Mouse (Mus musculus) left cerebral cortex, postnatal 4 days (tissue): Measurements from ENCODE around the gene Zfc3h1. TPM values are rescaled to one million over a fixed set of nuclear protein-coding genes. Genes with fewer than 3 reads are reported as not detected.

Experiments used
- DNase-seq: peaks from one replicate; pipeline ENCODE4 v3.0.0-alpha.2; 2022
- intact Hi-C: fragments of 180-260 bp; cut with DNase I; formaldehyde crosslinking; loops from one replicate; pipeline ENCODE4 v1.15.1; 2025
- total RNA-seq, 2 experiments: library from RNA; stranded (reverse); gene quantifications; 2 replicates each; pipeline ENCODE4 v1.2.3; 2021

Gene Zfc3h1
- total RNA-seq, 2 experiments from 2014 or later, result 43.4 to 46.7 TPM

DNA sequence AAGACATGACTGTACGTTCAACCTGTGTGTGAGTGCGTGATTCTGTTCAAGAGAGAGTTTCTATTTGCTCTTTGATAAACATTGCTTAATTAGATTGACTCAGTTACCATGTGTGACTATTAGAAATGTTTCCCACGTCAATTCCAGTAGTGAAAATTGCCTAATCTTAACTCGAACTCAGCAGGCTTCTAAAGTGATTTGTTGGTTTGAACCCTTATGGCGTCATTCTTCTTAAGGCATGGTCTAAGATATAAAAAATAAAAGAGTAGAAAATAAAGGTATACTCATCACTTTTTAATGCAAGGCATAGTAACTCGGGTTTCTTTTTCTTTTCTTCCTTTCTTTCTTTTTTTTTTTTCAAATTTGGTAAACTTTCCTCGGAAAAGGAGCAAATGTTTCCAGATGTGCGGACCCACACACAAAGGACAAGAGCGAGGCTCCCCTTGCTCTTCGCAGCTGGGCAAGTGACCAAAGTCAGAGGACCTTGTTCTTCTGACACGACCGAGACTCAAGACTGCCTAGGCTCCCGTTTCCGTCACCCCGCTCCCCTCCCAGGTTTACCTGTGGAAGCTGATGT is 1.0 kb upstream of the Zfc3h1 start:
- intact Hi-C loops, result loop anchor here (5.0 kb wide), 1 partner anchor 66 kb away; the partner anchor contains the start of gene Rab21

GRCm38 (mm10) chr10:115385018-115386002 is 551 bp downstream of the Zfc3h1 start:
- intact Hi-C loops, result no loop called here

More for the DNA sequence above, 1.0 kb upstream of the Zfc3h1 start:
- DNase-seq, result no peak

GRCm38 (mm10) chr10:115387891-115388290 is 3.1 kb downstream of the Zfc3h1 start:
- intact Hi-C loops, result no loop called here
- DNase-seq, result no peak

More at GRCm38 (mm10) chr10:115385018-115386002, 551 bp downstream of the Zfc3h1 start:
- peak; percentile 61 for DNase-seq

DNA sequence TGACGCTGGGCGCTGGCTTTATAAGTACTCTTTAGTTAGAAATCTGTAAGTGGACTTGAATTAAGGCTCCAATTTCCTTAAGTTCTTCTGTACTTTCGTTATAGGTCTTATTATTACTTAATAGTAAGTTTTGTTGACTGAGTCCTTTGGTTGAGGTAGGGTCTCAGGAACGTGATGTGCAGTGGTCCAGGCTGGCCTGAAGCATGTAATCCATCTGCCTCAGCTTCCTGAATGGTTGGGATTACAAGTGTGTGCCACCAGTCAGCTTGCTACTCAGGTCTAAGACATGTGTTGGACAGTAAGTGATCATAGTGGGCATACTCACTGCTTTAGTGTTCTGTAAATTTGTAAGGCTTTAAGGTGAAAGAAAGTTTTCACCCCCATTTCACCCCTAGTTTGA is 6.3 kb downstream of the Zfc3h1 start:
- intact Hi-C loops, result no loop called here
- no peak for DNase-seq

- intact Hi-C loops, result no loop called here
- no peak for DNase-seq
Measured at GRCm38 (mm10) chr10:115391896-115392295, 7.1 kb downstream of the Zfc3h1 start.

DNA sequence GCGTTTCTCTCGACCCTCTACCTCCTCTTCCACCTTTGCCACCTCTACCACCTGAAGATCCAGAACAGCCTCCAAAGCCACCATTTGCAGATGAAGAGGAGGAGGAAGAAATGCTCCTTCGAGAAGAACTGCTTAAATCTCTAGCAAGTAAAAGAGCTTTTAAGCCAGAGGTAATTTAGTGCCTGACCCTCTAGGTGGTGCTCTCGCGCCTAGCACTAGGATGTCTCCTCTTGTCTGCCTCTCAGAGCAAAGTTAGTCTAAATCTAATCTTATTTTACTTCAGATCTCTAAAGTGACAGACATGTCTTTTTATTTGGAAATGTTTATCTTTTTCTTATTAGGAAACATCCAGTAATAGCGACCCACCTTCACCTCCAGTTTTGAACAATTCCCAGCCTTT is 21.6 kb downstream of the Zfc3h1 start:
- DNase-seq, result peak; percentile 60
- intact Hi-C loops, result loop anchor here (5.0 kb wide), 1 partner anchor 211 kb away; no protein-coding TSS in a partner anchor

GRCm38 (mm10) chr10:115413496-115413895 is 28.7 kb downstream of the Zfc3h1 start:
- no peak for DNase-seq
- intact Hi-C loops, result loop anchor here (10.0 kb wide), 1 partner anchor 781 kb away; no protein-coding TSS in a partner anchor

- no peak for DNase-seq
- intact Hi-C loops, result loop anchor here (10.0 kb wide), 1 partner anchor 781 kb away; no protein-coding TSS in a partner anchor
Measured at GRCm38 (mm10) chr10:115414056-115414455, 29.3 kb downstream of the Zfc3h1 start.

DNA sequence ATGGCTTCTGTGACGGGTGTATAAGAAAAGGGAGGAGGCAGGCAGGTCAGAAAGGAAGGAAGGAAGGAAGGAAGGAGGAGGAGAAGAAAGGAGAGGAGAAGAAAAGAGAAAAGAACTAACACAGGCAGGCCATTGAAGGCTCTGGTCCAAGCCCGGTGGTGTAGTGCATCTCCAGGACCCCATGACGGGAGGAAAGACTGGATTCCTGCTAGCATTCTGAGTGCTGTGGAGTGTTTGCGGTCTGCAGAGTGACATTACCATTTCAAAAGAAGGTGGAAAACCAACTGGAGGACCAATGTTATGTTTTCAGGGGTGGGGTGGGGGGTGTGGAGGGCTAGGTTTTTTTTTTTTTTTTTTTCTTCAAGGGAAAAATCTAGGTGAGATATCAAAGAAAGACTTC is 37.2 kb downstream of the Zfc3h1 start:
- intact Hi-C loops, result loop anchor here (10.0 kb wide), 1 partner anchor 563 kb away; no protein-coding TSS in a partner anchor
- DNase-seq, result no peak

DNA sequence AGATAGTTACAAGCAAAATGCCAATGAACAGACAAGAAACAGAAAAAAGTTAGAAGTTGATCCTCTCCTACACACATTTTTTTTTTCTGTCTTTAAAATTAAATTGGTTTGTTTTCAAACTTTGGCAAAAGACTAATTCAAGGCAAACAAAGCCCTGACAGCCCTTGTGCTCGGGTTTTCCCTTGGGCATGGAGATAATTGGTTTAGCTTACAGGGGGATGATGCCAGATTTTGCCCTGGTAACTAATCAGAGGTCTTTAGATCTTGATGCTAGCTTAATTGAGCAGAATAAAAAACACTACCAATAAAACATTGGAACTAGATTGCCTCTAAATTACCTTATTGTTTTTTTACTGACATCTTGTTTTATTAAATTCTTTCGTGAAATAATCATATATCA is 40.6 kb downstream of the Zfc3h1 start:
- intact Hi-C loops, result loop anchor here (10.0 kb wide), 1 partner anchor 559 kb away; no protein-coding TSS in a partner anchor
- no peak for DNase-seq

DNA sequence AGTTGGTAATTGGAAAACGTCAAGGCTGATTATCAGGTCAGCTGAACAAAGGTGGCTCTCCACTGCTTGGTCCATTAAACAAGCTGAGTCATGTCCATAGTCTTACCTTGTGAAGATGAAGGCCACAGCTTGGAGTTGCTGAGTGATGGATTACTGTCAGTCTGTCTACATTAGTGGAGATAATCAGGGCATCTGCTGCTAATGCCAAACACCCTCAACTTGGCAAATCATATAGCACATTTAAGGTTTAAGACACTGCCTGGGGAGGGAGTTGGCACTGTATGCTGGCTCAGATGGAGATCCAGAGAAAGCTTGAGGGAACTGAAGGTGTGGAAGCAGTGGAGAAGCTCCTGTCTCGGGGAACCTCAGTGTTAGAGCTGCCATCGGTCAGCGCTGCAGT is 52.5 kb downstream of the Zfc3h1 start:
- intact Hi-C loops, result loop anchor here (10.0 kb wide), 1 partner anchor 178 kb away; no protein-coding TSS in a partner anchor

DNA sequence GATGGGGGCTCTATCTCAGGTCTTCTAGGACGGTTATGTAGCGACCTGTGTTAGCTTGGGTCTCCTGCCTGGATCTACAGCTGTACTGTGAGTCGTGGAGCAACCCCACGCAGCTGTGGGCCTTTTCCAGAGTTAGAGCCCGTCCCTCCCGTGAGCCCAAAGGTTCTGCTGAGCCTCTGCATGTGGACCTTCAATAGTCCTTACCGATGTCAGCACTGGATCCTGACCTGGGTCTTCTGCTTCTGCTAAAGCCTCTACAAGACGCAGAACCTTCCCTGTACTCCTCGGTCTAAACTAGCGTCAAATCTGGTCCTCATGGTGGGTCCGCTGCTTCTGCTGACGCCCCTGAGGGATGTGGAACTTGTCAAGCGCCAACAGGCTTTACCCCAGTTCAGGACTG is 63.9 kb downstream of the Zfc3h1 start:
- no peak for DNase-seq
- intact Hi-C loops, result no loop called here

More for the DNA sequence above, 52.5 kb downstream of the Zfc3h1 start:
- DNase-seq, result no peak

- intact Hi-C loops, result no loop called here
- DNase-seq, result no peak
Measured at GRCm38 (mm10) chr10:115457368-115458021, 72.7 kb downstream of the Zfc3h1 start.

- intact Hi-C loops, result no loop called here
Measured at GRCm38 (mm10) chr10:115462646-115463045, 77.9 kb downstream of the Zfc3h1 start.

DNA sequence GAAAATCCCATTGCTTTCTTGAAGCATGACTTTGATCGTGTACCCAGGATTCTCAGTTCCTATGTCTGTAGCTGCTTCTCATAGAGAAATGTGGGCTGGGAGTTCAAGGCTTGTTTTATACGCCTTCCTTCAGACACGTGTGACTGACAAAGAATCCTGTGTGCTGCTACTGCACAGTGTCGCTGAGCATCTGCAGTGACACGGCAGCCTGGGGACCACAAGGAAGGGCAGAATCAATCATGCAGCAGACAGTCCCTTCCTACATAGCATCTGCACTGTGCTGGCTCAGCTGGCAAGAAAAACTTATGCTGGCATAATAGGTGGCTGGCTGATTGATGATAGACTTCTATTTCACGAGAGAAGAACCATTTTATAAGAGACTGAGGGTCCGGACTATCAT is 80.3 kb downstream of the Zfc3h1 start:
- no peak for DNase-seq
- intact Hi-C loops, result no loop called here

More at GRCm38 (mm10) chr10:115462646-115463045, 77.9 kb downstream of the Zfc3h1 start:
- DNase-seq, result no peak

- no peak for DNase-seq
- intact Hi-C loops, result no loop called here
Measured at GRCm38 (mm10) chr10:115465778-115466177, 81.0 kb downstream of the Zfc3h1 start.

GRCm38 (mm10) chr10:115467985-115468384 is 83.2 kb downstream of the Zfc3h1 start:
- intact Hi-C loops, result no loop called here
- no peak for DNase-seq

DNA sequence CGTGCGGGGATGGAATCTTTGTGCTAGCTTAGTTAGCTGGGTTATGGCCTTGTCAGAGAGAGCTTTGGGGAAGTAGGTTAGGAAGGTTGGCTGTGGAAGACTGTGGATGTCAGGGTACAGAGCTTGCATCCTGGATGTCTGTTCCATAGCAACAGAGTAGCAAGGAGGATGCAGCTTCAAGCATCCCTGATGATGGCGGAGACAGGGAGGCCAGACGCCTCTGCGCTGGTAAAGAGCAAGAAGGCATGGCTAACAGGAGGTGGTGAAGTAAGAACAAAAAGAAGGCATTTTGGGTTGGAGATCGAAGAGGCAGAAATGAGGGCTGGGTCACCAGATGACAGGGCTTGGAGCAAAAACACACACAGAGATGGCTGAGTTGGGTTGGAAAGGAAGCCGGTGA is 83.9 kb downstream of the Zfc3h1 start:
- DNase-seq, result no peak
- intact Hi-C loops, result no loop called here

DNA sequence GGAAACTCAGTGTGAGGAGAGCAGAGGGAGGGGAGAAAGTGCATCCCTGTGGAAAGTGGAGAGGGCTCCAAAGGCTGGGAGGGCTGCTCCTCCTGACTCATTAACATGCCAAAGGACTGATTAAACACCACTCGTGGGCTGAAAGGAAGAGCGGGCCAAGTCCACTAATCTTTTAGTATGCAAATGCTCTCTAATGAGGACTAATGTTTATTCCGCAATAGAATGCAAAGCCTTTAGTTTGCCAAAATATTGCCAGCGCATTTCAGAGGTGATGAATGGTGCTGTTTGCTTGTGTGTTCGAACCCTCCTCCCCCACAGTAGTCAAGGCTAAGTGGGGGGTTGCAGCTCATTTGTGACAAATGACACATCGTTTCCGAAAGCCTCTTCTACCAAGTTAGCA is 84.3 kb downstream of the Zfc3h1 start:
- intact Hi-C loops, result no loop called here

DNA sequence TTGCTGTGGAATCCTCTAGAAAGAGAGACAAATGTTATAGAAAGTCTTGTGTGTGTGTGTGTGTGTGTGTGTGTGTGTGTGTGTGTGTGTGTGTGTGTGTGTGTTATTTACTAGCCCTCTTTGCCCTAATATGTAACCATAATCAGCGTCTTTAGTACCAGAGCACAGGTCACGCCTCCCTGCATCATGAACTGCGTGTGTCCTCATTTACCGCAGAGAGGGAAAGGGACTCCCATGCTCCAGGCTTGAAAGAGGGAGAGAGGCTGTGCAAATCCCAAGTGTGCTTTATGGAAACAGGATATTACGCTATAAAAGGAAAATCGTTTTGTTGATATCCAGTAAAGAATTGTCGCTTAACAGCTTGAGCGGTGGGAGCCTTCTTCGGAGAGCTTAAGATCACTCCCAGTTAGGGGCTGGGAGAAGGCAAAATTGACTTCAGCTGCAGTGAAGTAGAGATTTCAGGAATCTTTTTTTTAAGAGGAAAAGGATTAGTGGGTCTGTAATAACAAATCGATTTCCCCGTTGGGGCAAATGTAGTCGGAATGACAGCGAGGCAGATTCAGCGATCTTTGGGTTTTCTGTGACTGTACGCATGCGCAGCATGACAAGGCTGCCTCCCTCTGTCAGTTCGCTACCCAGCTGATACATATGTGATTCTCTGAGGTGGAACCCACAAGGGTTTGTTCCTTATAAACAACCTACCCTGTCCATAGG is 86.0 kb downstream of the Zfc3h1 start:
- intact Hi-C loops, result no loop called here
- no peak for DNase-seq

More for the DNA sequence above, 84.3 kb downstream of the Zfc3h1 start:
- DNase-seq, result peak; percentile 6
